Mouse (Mus musculus) midbrain, embryonic 14.5 days (tissue): Measurements from ENCODE around the gene Tex21. TPM values are rescaled to one million over a fixed set of nuclear protein-coding genes. Genes with fewer than 3 reads are reported as not detected.

Source experiments
- ATAC-seq: fragments of 200-750 bp; cut with Nextera tagmentation; 2 replicates; pipeline ENCODE4 v1.8.0; 2017; ENCODE audit warnings: moderate number of reproducible peaks, moderate library complexity; ENCODE audit not compliant: low FRiP score, low TSS enrichment
- DNase-seq: peaks from one replicate; pipeline ENCODE4 v3.0.0-alpha.2; 2015
- H3K27ac ChIP-seq: fragments of 300-500 bp; sonication (generic); replicated peaks from 2 replicates; pipeline ENCODE4 v1.5.1; 2014; ENCODE audit warnings: mild to moderate bottlenecking, low read depth, low read length, moderate library complexity
- H3K27me3 ChIP-seq: fragments of 300-500 bp; sonication (generic); 2 replicates; pipeline ENCODE4 v1.6.1; 2014; ENCODE audit warnings: low read length, control low read depth, mixed read lengths; ENCODE audit not compliant: control insufficient read depth, insufficient read depth
- H3K36me3 ChIP-seq: fragments of 300-500 bp; sonication (generic); 2 replicates; pipeline ENCODE4 v1.6.1; 2014; ENCODE audit warnings: low read length, control low read depth; ENCODE audit not compliant: control insufficient read depth, insufficient read depth
- H3K4me1 ChIP-seq: fragments of 300-500 bp; sonication (generic); 2 replicates; pipeline ENCODE4 v1.6.1; 2014; ENCODE audit warnings: mild to moderate bottlenecking, antibody characterized with exemption, low read length, control low read depth; ENCODE audit not compliant: control insufficient read depth, insufficient read depth
- H3K4me2 ChIP-seq: fragments of 300-500 bp; sonication (generic); 2 replicates; pipeline ENCODE4 v1.6.1; 2014; ENCODE audit warnings: mild to moderate bottlenecking, low read length, moderate library complexity
- H3K4me3 ChIP-seq: fragments of 300-500 bp; sonication (generic); replicated peaks from 2 replicates; pipeline ENCODE4 v1.5.1; 2014; ENCODE audit warnings: low read depth, low read length
- H3K9ac ChIP-seq: fragments of 300-500 bp; sonication (generic); replicated peaks from 2 replicates; pipeline ENCODE4 v1.6.1; 2014; ENCODE audit warnings: mild to moderate bottlenecking, low read length, moderate library complexity
- H3K9me3 ChIP-seq: fragments of 300-500 bp; sonication (generic); 2 replicates; pipeline ENCODE4 v1.6.1; 2016; ENCODE audit warnings: low read length, control low read depth, mixed read lengths; ENCODE audit not compliant: control insufficient read depth
- WGBS: fragments of 180-500 bp; shearing (Covaris S2); extraction: QIAGEN DNeasy Blood & Tissue Kit; methylation state at CpG from one replicate; pipeline ENCODE4 v1.1.7; 2014; 5-methylcytosine and 5-hydroxymethylcytosine counted together
- polyA plus RNA-seq: library from polyadenylated mRNA; unstranded; fragments of >200 nt; fragmentation: Nextera tagmentation; extraction: Ambion mirVana; gene quantifications from 2 replicates; pipeline ENCODE4 v1.2.1, GENCODE M21; 2014

The Tex21 gene
- not detected in 2 replicates for polyA plus RNA-seq

DNA sequence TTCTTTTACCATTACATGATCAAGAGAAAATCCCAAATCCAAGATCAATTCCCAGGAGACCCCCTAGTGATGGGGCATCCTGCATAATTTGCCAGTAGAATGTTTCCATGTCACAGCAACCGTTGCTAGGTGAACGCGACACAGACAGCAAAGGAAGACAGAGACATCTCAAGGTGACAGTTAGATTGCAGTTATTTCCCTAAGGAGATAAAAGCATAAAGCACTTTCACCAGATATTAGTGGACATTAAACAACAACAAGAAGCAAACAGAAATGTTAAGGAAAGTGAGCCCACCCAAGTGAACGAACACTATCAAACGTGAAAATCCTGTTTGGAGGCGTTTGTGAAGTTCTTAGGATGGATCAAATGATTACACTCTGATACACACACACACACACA lies at the start of gene Tex21:
Tex21 (minus strand) TSS at position 101 of the 400 bp plus-strand sequence.
- WGBS, result 53% methylated on average over 6 of the region's 6 CpGs
- Histone ChIP-seq H3K4me2 (no peak within 1 kb of the TSS), H3K4me1 (no peaks in the 10 kb centered on the region), H3K9ac (no peak within 1 kb of the TSS), H3K27ac (no peak within 1 kb of the TSS), H3K36me3 (no peaks in the 10 kb centered on the region), H3K27me3 (no peaks in the 10 kb centered on the region), H3K9me3 (no peaks in the 10 kb centered on the region), H3K4me3 (no peak within 1 kb of the TSS)
- no peak for ATAC-seq
- peak; percentile 44 for DNase-seq

DNA sequence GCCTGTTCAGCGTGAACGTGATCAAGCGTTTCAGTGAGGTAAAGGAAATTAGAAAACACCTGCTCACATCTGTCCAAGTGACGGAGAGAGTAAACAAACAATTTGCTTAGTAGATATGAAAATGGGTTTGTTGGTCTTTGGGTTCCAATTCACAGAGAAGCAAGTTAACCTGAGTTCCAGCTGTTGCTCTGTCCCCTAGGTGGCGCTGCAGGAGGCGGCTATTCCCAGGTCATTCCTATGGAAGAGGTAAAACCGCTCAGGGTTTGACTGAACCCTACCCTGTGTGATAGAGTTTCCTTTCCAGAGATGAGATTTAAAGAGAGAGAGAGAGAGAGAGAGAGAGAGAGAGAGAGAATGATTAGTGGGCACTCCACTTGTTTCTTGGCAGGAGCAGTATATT lies 46.6 kb upstream of the Tex21 start:
- H3K36me3 ChIP-seq, result peaks cover 37% of the 10 kb centered on the region; the same call in 1 of the 2 replicates
- peak; percentile 76 for DNase-seq

DNA sequence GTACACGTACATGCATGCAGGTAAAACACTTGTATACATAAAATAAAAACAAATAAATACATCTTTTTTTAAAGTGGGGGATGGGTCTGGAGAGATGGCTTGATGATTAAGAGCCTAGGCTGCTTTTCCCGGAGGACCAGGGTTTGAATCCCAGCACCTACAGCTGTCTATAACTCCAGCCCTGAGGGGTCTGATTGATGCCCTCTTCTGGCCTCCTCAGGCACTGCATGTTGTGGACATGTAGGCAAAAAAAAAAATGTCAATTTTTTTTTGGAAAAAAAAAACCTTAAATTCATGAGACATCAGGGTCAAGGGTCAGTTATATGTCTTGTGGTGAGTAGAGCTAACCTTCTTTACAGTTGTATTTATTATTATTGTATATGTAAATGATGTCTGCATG lies 43.7 kb upstream of the Tex21 start:
- Histone ChIP-seq H3K27me3 (no peaks in the 10 kb centered on the region), H3K36me3 (peaks cover 31% of the 10 kb centered on the region; the same call in 1 of the 2 replicates), H3K27ac (no peak overlapping the region), H3K9ac (no peak overlapping the region), H3K4me1 (peaks cover 11% of the 10 kb centered on the region), H3K4me2 (no peak overlapping the region), H3K9me3 (no peaks in the 10 kb centered on the region), H3K4me3 (no peak overlapping the region)
- DNase-seq (no peak), ATAC-seq (no peak)
- WGBS, result 97% methylated on average over 2 of the region's 2 CpGs

More for the DNA sequence above, 46.6 kb upstream of the Tex21 start:
- H3K9me3 ChIP-seq, result no peaks in the 10 kb centered on the region
- peaks cover under 1% of the 10 kb centered on the region; the same call in 1 of the 2 replicates for H3K4me1 ChIP-seq
- H3K4me3 ChIP-seq, result no peak overlapping the region
- no peak overlapping the region for H3K27ac ChIP-seq
- H3K4me2 ChIP-seq, result no peak overlapping the region
- no peaks in the 10 kb centered on the region for H3K27me3 ChIP-seq
- H3K9ac ChIP-seq, result no peak overlapping the region
- ATAC-seq, result no peak
- 66% methylated on average over 7 of the region's 7 CpGs for WGBS

DNA sequence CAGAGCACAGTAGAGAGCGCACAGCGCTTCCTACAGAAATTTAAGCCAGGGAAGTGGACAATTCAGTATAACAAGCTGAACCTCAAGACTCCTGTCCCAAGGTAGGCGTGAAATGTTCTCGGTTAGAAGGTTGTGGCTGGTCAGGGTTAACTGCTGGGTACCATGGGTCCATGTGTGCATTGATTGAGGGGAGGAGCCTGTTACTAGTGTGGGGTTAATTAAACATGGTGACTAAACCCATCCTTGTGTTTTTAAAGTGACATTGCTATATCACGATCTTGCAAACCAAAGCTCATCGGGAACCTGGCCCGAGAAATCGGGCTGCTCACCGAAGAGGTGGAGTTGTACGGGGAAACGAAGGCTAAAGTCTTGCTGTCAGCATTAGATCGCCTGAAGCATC lies 42.9 kb upstream of the Tex21 start:
- 94% methylated on average over 12 of the region's 12 CpGs for whole genome bisulfite sequencing

DNA sequence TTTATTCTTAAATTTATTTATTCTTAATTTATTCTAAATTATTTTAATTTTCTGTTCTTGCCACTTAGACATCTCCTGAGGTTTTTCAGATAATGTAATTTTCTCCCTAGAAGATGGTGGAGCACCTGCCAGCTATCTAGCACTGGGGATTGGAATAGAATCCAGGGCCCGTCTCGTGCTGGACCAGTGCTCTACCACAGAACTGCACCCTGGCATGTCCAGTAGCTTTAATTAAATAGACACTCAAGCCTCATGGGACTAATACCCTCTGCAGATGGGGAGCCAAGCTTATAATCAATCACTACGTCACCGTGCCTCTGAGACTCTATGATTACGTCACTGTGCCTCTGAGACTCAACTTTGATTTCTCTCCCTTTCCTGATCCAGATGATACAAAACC lies 41.9 kb upstream of the Tex21 start:
- no peak overlapping the region for H3K4me3 ChIP-seq
- ATAC-seq (no peak), DNase-seq (peak; percentile 46)
- no peak overlapping the region for H3K9ac ChIP-seq
- 19% methylated on average over 5 of the region's 5 CpGs for WGBS
- peaks cover 23% of the 10 kb centered on the region; the same call in 1 of the 2 replicates for H3K36me3 ChIP-seq
- no peak overlapping the region for H3K4me2 ChIP-seq
- no peaks in the 10 kb centered on the region for H3K9me3 ChIP-seq
- H3K27ac ChIP-seq, result peak overlapping the region; percentile 39; the same call in 1 of the 2 replicates
- H3K4me1 ChIP-seq, result peaks cover 11% of the 10 kb centered on the region
- H3K27me3 ChIP-seq, result no peaks in the 10 kb centered on the region

More for the DNA sequence above, 42.9 kb upstream of the Tex21 start:
- DNase-seq, result no peak
- H3K4me3 ChIP-seq, result no peak overlapping the region
- peaks cover 11% of the 10 kb centered on the region for H3K4me1 ChIP-seq
- H3K9ac ChIP-seq, result no peak overlapping the region
- H3K4me2 ChIP-seq, result no peak overlapping the region
- H3K9me3 ChIP-seq, result no peaks in the 10 kb centered on the region
- ATAC-seq, result no peak
- H3K27me3 ChIP-seq, result no peaks in the 10 kb centered on the region
- peaks cover 25% of the 10 kb centered on the region; the same call in 1 of the 2 replicates for H3K36me3 ChIP-seq
- H3K27ac ChIP-seq, result no peak overlapping the region

DNA sequence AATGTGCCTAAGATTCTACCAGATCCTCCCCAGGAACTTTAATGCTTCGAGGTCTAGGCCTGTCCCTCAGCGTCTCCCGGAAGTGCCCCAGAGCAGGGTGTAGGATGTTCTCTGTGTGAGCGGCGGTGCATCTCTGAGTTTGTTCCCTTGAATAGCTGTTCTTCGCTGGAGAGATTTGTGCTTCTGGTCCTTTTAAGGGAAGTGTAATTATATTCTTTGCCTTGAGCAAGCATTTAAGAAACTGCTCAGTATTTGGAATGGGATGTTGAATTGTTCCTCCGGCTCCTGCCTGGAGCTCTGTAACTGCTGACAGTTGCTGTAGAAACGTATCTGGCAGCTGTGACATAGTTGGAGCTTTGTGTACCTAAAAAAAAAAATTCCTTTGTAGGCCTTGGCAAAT lies 41.4 kb upstream of the Tex21 start:
- no peak overlapping the region for H3K4me3 ChIP-seq
- peak overlapping the region; percentile 74 for H3K27ac ChIP-seq
- no peak overlapping the region for H3K9ac ChIP-seq
- no peaks in the 10 kb centered on the region for H3K27me3 ChIP-seq
- no peaks in the 10 kb centered on the region for H3K9me3 ChIP-seq
- DNase-seq, result peak; percentile 63
- 19% methylated on average over 8 of the region's 8 CpGs for WGBS
- peaks cover 11% of the 10 kb centered on the region for H3K4me1 ChIP-seq
- ATAC-seq, result no peak
- no peak overlapping the region for H3K4me2 ChIP-seq
- H3K36me3 ChIP-seq, result peaks cover 22% of the 10 kb centered on the region; the same call in 1 of the 2 replicates

DNA sequence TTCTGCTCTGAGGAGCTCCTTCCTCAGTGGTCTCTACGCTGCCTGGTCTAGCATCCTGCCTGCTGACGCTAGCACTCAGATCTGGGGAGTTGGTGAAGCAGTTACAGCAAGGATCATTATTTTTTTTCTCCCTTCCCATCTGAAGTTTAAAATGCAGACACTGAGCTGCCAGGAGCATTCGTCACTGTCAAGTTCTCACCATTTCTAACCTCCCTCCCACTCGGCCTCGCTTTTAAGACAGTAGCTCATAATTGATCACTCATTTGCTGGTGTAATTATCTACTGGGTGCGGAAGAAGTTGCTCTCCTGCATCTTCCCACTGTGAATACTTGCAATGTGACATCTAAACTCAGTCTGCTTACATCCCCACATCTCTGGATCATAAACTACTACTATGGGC lies 38.9 kb upstream of the Tex21 start:
- Histone ChIP-seq H3K36me3 (peaks cover 14% of the 10 kb centered on the region), H3K27ac (no peak overlapping the region), H3K4me2 (no peak overlapping the region), H3K4me1 (peaks cover 11% of the 10 kb centered on the region), H3K9me3 (no peaks in the 10 kb centered on the region), H3K27me3 (no peaks in the 10 kb centered on the region), H3K9ac (no peak overlapping the region), H3K4me3 (no peak overlapping the region)
- ATAC-seq (no peak), DNase-seq (no peak)
- 93% methylated on average over 6 of the region's 6 CpGs for WGBS

DNA sequence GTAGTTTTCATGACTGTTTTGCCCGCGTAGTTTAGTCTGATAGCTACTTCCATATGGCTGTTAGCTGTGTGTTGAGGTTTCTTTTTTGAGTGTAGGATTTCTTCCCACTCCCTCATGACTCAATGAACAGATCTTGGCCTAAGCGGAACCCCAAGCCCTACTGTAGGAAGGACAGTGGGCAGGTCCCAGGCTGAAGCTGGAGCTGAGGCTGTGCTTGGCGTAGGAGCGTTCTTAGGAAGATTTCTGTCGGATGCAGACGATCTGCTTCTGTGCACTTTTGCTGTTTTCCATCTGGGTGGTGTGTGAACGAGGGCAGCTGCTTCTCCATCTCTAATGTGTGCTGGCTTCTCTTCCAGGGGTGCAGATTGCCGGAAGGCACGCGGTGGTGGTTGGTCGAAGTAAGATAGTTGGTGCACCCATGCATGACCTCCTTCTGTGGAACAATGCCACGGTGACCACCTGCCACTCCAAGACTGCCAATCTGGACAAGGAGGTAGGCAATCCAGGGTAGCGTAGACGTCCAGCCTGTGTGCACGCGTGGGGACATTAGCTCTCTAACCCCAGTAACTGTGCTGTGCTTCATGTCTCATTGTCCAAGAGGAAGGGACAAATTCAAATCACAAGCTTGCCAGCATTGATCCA lies 36.1 kb upstream of the Tex21 start:
- no peak overlapping the region for H3K27ac ChIP-seq
- peaks cover 6% of the 10 kb centered on the region for H3K4me1 ChIP-seq
- H3K9me3 ChIP-seq, result no peaks in the 10 kb centered on the region
- no peaks in the 10 kb centered on the region for H3K27me3 ChIP-seq
- no peak overlapping the region for H3K9ac ChIP-seq
- no peak for ATAC-seq
- WGBS, result 81% methylated on average over 17 of the region's 17 CpGs
- DNase-seq, result no peak
- no peak overlapping the region for H3K4me2 ChIP-seq
- H3K4me3 ChIP-seq, result no peak overlapping the region
- H3K36me3 ChIP-seq, result peaks cover 14% of the 10 kb centered on the region

DNA sequence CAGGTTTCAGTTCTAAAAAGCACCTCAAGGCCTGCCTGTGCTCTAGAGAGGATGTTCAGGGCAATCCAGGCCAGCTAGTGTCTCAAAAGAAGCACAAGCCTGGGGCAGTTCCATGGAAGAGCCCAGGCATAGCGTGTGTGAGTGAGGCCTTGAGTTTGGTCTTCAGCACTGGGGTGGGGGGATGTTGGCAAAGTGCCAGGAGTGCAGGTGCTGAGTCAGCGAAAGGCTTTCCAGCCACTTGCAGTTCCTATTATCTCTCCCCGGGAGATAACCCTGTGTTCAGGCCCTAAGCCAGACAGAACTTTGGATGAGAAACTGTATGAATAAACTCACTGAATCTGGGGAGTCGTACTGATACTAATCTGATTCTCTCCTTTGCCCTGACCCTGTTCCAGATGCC lies 35.6 kb upstream of the Tex21 start:
- Histone ChIP-seq H3K27ac (no peak overlapping the region), H3K4me1 (peaks cover under 1% of the 10 kb centered on the region; the same call in 1 of the 2 replicates), H3K4me3 (no peak overlapping the region), H3K4me2 (no peak overlapping the region), H3K27me3 (no peaks in the 10 kb centered on the region), H3K36me3 (peaks cover 14% of the 10 kb centered on the region), H3K9ac (no peak overlapping the region), H3K9me3 (no peaks in the 10 kb centered on the region)
- 44% methylated on average over 4 of the region's 4 CpGs for whole genome bisulfite sequencing
- no peak for ATAC-seq
- peak; percentile 58 for DNase-seq
